Mouse (Mus musculus): ENCODE data around the gene Ripply1. TPM values are rescaled to one million over a fixed set of nuclear protein-coding genes. Genes with fewer than 3 reads are reported as not detected.

Gene Ripply1
- polyA plus RNA-seq, 1 experiment from 2014 or later: not detected

DNA sequence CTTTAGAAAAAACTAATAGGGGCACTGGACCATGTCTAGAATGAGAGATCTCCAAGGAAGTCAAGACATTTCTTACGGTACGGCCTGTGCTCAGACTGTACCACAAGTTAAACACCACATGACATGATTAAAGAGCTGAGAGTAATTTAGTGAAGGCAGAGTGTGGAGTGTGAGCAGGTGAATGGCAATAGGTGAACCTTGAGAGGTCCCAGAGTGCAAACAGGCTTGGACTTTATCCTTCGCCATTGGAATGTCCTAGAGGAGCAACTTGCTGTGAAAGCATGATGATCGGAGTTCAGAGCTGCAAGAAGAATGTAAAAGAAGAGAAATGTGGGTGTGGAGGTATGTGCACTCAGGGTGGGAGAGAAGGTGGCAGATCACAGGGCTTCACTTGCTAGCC lies 23.8 kb upstream of the Ripply1 start:
- 0 out of 2 replicates have a peak, but pooled peaks cover 2% of the 10 kb centered on the region for H3K4me1 ChIP-seq
- H3K27ac ChIP-seq: no peak overlapping the region
- no peak for ATAC-seq (ENCODE audit: low FRiP score)
- no peak overlapping the region for H3K4me2 ChIP-seq
- no peaks in the 10 kb centered on the region for H3K36me3 ChIP-seq (replicated peaks)
- peaks cover 26% of the 10 kb centered on the region; the same call in 1 of the 2 replicates for H3K27me3 ChIP-seq
- no peaks in the 10 kb centered on the region for H3K9me3 ChIP-seq
- no peak overlapping the region for H3K4me3 ChIP-seq (replicated peaks)
- WGBS: 93% methylated on average over 4 of the region's 4 CpGs
- no peak overlapping the region for H3K9ac ChIP-seq

DNA sequence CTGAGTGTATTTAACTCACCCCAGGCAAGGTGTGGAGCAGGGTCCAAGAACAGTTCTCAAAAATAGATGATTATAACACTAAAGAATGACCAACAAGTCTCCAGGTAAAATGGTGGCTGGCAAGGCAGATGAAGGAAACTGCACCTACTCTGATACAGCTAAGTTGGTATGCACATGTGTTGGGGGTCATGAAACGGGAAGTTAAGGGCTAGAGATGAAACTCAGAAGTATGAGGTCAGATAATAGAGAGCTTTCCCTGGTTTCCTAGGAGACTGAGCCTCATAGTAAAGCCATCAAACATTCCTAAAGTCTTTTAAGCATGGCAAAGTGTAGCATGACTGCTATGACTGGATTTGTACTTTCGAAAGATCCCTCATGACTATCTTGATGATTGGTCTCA lies 20.9 kb upstream of the Ripply1 start:
- H3K27me3 ChIP-seq: peaks cover 10% of the 10 kb centered on the region; the same call in 1 of the 2 replicates

DNA sequence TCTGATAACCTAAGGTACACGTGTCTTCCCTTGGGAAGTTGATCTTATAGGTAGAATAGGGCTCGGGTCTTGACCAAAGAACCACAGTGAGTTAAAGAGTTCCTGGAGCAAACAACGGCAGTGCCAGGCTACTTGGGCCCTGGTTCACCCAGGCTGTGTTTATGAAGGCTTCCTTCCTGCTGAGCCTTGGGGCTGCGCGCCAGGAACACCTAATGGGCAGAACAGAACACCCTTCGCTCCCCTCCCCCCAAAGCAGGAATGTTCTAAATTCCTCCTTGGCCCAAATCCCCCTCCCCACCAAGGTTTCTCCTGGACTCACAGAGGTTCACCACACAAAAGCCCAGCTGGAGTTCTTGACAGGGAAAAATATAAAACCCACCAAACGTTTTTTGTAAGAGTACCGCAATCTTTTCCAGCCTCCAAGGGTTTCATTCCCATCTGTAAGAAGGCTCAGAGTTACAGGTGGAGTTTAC lies 18.3 kb upstream of the Ripply1 start, which contains the start of gene Cldn2:
Gene Cldn2, plus strand, starts transcription at position 423 of the 473 bp plus-strand sequence.
- Histone ChIP-seq H3K4me3 (replicated peaks) (no peak within 1 kb of the TSS), H3K9ac (no peak within 1 kb of the TSS), H3K27ac (no peak within 1 kb of the TSS), H3K4me1 (no peaks in the 10 kb centered on the region), H3K4me2 (no peak within 1 kb of the TSS), H3K9me3 (no peaks in the 10 kb centered on the region), H3K27me3 (peaks cover 7% of the 10 kb centered on the region; the same call in 1 of the 2 replicates), H3K36me3 (replicated peaks) (no peaks in the 10 kb centered on the region)
- 72% methylated on average over 8 of the region's 8 CpGs for WGBS
- ATAC-seq (ENCODE audit: low FRiP score): no peak

More for the DNA sequence above, 20.9 kb upstream of the Ripply1 start:
- Histone ChIP-seq H3K4me2 (no peak overlapping the region), H3K4me1 (0 out of 2 replicates have a peak, but pooled peaks cover under 1% of the 10 kb centered on the region), H3K9me3 (no peaks in the 10 kb centered on the region), H3K27ac (no peak overlapping the region), H3K36me3 (replicated peaks) (no peaks in the 10 kb centered on the region), H3K9ac (no peak overlapping the region), H3K4me3 (replicated peaks) (no peak overlapping the region)
- ATAC-seq (ENCODE audit: low FRiP score): no peak
- whole genome bisulfite sequencing: 81% methylated on average over 2 of the region's 2 CpGs

DNA sequence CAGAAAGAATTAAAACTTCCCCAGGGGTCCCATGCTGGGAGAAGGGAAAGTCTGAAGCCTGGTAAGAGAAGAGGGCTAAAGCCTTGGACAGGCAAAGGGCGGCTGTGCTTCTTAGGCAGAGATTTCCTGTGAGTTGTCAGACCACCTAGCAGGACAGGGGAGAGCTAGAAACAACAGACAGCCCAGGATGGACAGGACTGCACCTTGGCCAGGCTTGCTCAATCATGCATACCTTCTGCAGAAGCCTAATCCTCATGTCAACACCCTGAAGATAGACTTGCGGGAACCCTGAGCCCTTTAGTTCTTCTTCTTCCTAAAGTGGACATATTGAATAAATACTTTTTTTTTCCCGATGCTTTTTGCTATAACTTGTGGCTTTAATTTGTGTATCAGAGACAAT lies 17.8 kb upstream of the Ripply1 start:
- Histone ChIP-seq H3K27me3 (peaks cover 7% of the 10 kb centered on the region; the same call in 1 of the 2 replicates), H3K4me2 (no peak overlapping the region), H3K27ac (no peak overlapping the region), H3K36me3 (replicated peaks) (no peaks in the 10 kb centered on the region), H3K9ac (no peak overlapping the region), H3K9me3 (no peaks in the 10 kb centered on the region), H3K4me3 (replicated peaks) (no peak overlapping the region), H3K4me1 (no peaks in the 10 kb centered on the region)
- 79% methylated on average over 3 of the region's 3 CpGs for WGBS
- ATAC-seq (ENCODE audit: low FRiP score): no peak

DNA sequence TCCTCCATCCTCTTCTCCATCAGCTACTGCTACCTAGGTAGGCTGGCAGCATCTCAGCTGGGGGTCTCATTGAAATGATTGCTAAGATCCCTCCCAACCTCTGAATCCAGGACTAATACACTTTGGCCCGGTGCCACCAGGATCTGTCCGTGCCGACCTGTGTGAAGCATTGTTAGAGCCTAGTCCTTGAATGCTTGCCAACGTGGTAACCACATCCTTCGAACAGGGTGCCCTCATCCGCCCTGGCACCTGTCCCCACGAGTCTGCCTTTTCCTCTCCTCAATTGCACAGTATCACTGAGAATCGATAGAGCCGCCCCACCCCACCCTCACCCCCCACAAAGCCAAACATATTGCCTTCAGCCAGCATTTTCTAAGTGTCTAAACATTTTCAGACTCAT lies 15.7 kb upstream of the Ripply1 start:
- Histone ChIP-seq H3K4me3 (replicated peaks) (no peak overlapping the region), H3K9ac (no peak overlapping the region), H3K27ac (no peak overlapping the region), H3K36me3 (replicated peaks) (no peaks in the 10 kb centered on the region), H3K4me1 (no peaks in the 10 kb centered on the region), H3K9me3 (no peaks in the 10 kb centered on the region), H3K4me2 (no peak overlapping the region), H3K27me3 (no peaks in the 10 kb centered on the region; the same call in 1 of the 2 replicates)
- 85% methylated on average over 9 of the region's 9 CpGs for WGBS
- ATAC-seq (ENCODE audit: low FRiP score): no peak

DNA sequence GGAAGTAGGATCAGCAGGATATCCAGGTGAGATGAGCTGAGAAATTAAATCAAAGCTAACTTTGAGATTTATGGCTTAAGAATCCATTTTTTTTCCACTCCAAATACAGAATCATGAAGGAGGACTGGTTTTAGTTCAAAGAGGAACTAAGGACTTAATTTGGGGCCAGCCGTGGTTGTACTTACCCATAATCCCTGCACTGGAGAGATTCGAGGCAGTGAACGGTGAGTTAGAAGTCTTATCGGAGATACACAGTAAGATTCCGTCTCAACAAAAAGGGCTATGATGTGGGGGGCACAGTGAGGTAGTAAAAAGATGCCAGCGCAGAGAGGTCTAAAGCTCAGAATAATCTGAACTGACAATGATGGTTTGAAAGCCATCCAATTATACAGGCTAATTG lies 13.9 kb upstream of the Ripply1 start:
- no peak overlapping the region for H3K4me2 ChIP-seq
- H3K4me1 ChIP-seq: no peaks in the 10 kb centered on the region
- no peaks in the 10 kb centered on the region for H3K36me3 ChIP-seq (replicated peaks)
- H3K27ac ChIP-seq: no peak overlapping the region
- ATAC-seq (ENCODE audit: low FRiP score): no peak
- WGBS: 81% methylated on average over 6 of the region's 6 CpGs
- no peaks in the 10 kb centered on the region for H3K9me3 ChIP-seq
- H3K4me3 ChIP-seq (replicated peaks): no peak overlapping the region
- peaks cover 11% of the 10 kb centered on the region; the same call in 1 of the 2 replicates for H3K27me3 ChIP-seq
- H3K9ac ChIP-seq: no peak overlapping the region

DNA sequence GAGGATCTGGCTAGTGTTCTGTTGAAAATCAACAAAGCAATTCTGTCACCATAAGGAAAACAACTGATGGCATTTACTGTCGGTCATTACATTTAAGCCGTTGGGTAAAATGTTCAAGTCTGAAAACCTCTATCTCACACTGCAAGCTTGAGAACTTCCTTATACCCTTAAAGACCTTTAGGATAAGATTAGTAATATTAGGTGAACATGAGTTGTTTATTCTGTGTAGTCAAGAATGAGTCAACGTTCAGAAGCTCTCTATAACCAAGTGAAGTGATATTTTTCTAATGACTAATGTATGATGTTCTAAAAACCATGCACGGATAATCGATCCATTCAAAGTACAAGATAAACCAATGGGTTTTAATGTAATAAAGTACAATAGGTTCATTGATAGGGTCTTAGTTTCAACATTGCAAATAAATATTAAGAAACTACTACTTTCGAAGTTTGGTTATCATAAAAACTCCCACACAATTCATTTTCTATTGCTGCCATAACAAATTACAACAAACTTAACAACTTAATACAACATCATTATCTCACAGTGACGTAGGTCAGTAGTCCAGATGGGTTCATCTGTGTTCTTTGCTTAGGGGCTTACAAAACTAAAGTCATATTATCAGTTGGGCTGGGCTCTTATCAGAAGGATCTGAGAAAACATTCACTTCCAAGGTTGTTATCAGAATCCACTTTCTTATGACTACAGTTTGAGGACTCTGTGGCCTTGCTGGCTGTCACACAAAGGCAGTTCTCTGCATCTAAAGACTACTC lies 12.1 kb upstream of the Ripply1 start:
- H3K4me1 ChIP-seq: no peaks in the 10 kb centered on the region
- H3K27me3 ChIP-seq: peaks cover 18% of the 10 kb centered on the region; the same call in 1 of the 2 replicates
- 88% methylated on average over 7 of the region's 7 CpGs for WGBS

DNA sequence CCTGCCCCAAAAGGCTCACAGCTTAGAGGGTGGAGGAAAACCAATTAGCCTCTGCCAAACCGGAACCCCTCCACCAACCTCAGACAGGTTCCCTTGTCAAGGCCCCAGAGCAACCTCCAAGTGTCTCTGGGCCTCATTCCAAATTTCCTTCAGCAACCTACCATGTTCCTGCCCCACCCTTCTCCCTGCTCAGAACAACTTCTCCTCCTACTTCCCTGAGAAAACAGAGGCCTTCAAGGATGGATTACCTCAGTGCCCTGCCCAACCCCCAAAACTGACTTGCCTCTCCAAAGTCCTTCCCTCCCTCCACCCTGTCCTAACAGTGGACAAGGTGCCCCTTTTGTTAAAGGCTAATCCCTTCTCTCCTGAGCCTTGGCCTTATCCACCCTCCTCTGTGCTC lies 3.6 kb upstream of the Ripply1 start:
- Histone ChIP-seq H3K9ac (no peak overlapping the region), H3K27me3 (peaks cover 27% of the 10 kb centered on the region)

More for the DNA sequence above, 12.1 kb upstream of the Ripply1 start:
- no peak overlapping the region for H3K27ac ChIP-seq
- H3K9ac ChIP-seq: no peak overlapping the region
- no peaks in the 10 kb centered on the region for H3K36me3 ChIP-seq (replicated peaks)
- no peak overlapping the region for H3K4me2 ChIP-seq
- no peaks in the 10 kb centered on the region for H3K9me3 ChIP-seq
- ATAC-seq (ENCODE audit: low FRiP score): no peak
- no peak overlapping the region for H3K4me3 ChIP-seq (replicated peaks)

DNA sequence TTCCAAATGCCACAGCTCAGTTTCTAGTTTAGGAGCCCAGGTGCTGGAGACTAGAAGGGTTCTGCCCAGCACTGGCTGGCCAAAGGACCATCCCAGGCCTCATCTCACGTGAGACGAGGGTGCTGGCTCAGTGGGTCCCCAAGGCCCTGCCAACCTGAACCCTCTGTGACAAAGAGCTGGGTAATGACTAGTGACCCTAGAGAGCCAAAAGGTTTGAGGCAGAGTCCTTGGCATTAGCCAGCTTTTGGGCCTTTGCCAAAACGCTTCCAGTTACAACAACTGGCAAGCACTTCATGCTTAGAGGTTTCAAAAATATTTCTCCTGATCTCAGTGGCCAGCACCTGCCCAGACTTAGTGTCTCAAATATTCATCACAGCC lies 881 bp upstream of the Ripply1 start:
- Histone ChIP-seq H3K9me3 (no peaks in the 10 kb centered on the region), H3K9ac (no peak overlapping the region), H3K4me2 (no peak overlapping the region), H3K4me3 (replicated peaks) (no peak overlapping the region), H3K27me3 (peaks cover 37% of the 10 kb centered on the region), H3K27ac (no peak overlapping the region), H3K36me3 (replicated peaks) (no peaks in the 10 kb centered on the region), H3K4me1 (peaks cover 4% of the 10 kb centered on the region; the same call in 1 of the 2 replicates)
- WGBS: 43% methylated on average over 3 of the region's 3 CpGs
- no peak for ATAC-seq (ENCODE audit: low FRiP score)

More for the DNA sequence above, 3.6 kb upstream of the Ripply1 start:
- no peaks in the 10 kb centered on the region for H3K36me3 ChIP-seq (replicated peaks)
- WGBS: 36% methylated on average over 1 of the region's 1 CpGs
- no peak for ATAC-seq (ENCODE audit: low FRiP score)
- no peak overlapping the region for H3K4me2 ChIP-seq
- H3K4me3 ChIP-seq (replicated peaks): no peak overlapping the region
- H3K4me1 ChIP-seq: peaks cover 4% of the 10 kb centered on the region; the same call in 1 of the 2 replicates
- H3K9me3 ChIP-seq: no peaks in the 10 kb centered on the region
- H3K27ac ChIP-seq: no peak overlapping the region

DNA sequence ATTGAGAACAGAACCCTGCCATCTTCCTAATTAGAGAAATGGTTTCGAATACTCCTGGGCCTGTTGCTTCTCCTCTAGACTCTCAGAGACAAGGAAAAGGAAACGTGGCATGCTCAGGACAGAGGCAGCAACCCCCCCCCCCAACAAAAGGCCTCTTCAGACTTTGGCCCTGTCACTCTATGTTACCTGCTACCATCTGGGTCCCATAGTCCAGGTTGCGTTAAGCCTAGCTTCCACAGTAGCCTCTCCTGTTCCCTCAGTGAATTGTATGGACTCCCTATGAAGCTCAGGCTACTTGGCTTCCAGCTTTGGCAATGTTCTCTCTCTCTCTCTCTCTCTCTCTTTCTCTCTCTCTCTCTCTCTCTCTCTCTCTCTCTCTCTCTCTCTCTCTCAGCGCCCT lies 590 bp downstream of the Ripply1 start:
- WGBS: 70% methylated on average over 4 of the region's 4 CpGs
- no peak overlapping the region for H3K9ac ChIP-seq
- H3K27ac ChIP-seq: no peak overlapping the region
- no peak overlapping the region for H3K4me2 ChIP-seq
- peaks cover 44% of the 10 kb centered on the region for H3K27me3 ChIP-seq
- H3K4me3 ChIP-seq (replicated peaks): no peak overlapping the region
- no peak for ATAC-seq (ENCODE audit: low FRiP score)
- no peaks in the 10 kb centered on the region for H3K36me3 ChIP-seq (replicated peaks)
- H3K9me3 ChIP-seq: no peaks in the 10 kb centered on the region
- H3K4me1 ChIP-seq: peaks cover 4% of the 10 kb centered on the region; the same call in 1 of the 2 replicates

DNA sequence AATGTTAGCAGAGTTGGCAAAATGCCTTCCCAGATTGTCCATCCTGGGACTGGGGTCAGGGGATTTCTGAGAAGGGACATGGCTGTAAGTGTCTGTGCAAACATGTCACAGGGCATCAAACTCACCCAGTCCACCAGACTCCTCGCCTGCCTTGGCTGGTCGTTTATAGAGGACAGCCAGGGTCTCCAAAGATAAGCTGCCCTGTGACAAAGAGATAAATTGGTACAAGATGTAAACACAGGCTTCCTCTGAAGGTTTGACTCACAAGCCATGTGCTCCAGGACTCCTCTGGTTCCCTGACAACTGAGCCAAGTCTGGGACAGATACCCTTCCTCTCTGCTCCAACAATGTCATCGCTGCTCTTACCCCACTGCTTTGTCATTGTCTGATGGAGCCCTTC lies 1.2 kb downstream of the Ripply1 start:
- Histone ChIP-seq H3K4me2 (no peak overlapping the region), H3K9me3 (no peaks in the 10 kb centered on the region), H3K36me3 (replicated peaks) (no peaks in the 10 kb centered on the region), H3K27me3 (peaks cover 42% of the 10 kb centered on the region), H3K4me1 (peaks cover 4% of the 10 kb centered on the region; the same call in 1 of the 2 replicates), H3K9ac (no peak overlapping the region), H3K27ac (no peak overlapping the region), H3K4me3 (replicated peaks) (no peak overlapping the region)
- ATAC-seq (ENCODE audit: low FRiP score): no peak
- 73% methylated on average over 3 of the region's 3 CpGs for WGBS

DNA sequence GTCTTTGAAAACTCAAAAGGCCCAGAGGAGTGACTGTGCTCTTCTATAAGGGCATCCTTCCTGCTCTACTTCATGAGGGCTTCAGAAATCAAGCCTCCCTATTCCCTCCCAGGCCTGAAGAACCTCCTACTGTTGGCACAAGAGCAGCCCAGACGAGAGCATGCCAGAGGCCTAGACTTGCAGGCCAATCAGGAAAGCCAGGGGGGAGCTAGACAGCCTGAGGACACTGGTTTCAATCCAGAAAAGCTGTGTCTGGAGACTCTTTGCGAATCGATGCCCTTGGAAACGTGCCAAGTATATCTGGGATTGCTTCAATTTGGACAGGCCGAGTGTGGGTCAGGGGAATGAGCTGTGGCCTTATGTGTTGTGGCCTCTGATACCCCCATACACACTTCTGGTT lies 2.8 kb downstream of the Ripply1 start:
- Histone ChIP-seq H3K4me3 (replicated peaks) (no peak overlapping the region), H3K36me3 (replicated peaks) (no peaks in the 10 kb centered on the region), H3K9me3 (no peaks in the 10 kb centered on the region), H3K4me2 (no peak overlapping the region), H3K9ac (no peak overlapping the region), H3K27me3 (peaks cover 55% of the 10 kb centered on the region), H3K27ac (no peak overlapping the region), H3K4me1 (peaks cover 4% of the 10 kb centered on the region; the same call in 1 of the 2 replicates)
- no peak for ATAC-seq (ENCODE audit: low FRiP score)
- 81% methylated on average over 5 of the region's 5 CpGs for WGBS

DNA sequence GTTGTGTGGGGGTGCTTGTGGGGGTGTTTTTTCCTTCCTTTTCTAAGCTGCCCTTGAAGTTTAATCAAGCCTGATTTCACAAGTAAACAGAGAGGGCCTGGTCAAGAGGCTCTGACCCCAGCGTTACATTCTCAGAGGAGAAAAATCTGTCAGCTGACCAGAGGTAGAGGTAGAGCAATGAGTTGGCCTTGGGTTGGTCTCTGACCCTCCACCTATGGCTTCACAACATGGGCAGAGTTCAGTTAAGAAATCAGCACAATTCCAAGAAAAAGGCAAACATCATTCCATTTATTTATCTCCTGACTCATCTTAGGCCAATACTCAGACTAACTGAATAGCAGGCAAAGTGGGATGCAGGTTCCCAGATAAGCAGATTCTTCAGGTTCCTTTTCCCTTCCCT lies 3.3 kb downstream of the Ripply1 start:
- no peak overlapping the region for H3K27ac ChIP-seq
- no peak overlapping the region for H3K9ac ChIP-seq
- no peaks in the 10 kb centered on the region for H3K36me3 ChIP-seq (replicated peaks)
- H3K4me2 ChIP-seq: no peak overlapping the region
- H3K4me3 ChIP-seq (replicated peaks): no peak overlapping the region
- WGBS: 65% methylated on average over 1 of the region's 1 CpGs
- ATAC-seq (ENCODE audit: low FRiP score): no peak
- peaks cover 57% of the 10 kb centered on the region for H3K27me3 ChIP-seq
- H3K9me3 ChIP-seq: no peaks in the 10 kb centered on the region
- peaks cover 4% of the 10 kb centered on the region; the same call in 1 of the 2 replicates for H3K4me1 ChIP-seq

Measured in forebrain, embryonic 12.5 days (tissue).